Mouse (Mus musculus) myocyte (in vitro differentiated cells): ENCODE results near the gene Jazf1. TPM values are rescaled to one million over a fixed set of nuclear protein-coding genes. Genes with fewer than 3 reads are reported as not detected.

Experiments used
- H3K27me3 ChIP-seq: one replicate; pipeline ENCODE4 v1.6.1; 2011; ENCODE audit not compliant: control insufficient read depth, insufficient read depth, insufficient read length
- H3K36me3 ChIP-seq: one replicate; pipeline ENCODE4 v1.6.1; 2011; ENCODE audit not compliant: control insufficient read depth, insufficient read depth
- H3K4me2 ChIP-seq: one replicate; pipeline ENCODE4 v1.6.1; 2011; ENCODE audit warnings: low read depth, control low read depth
- H3K4me3 ChIP-seq: one replicate; pipeline ENCODE4 v1.5.1; 2011; ENCODE audit warnings: mild to moderate bottlenecking, control low read depth, moderate library complexity
- H3K79me2 ChIP-seq: one replicate; pipeline ENCODE4 v1.6.1; 2011; ENCODE audit not compliant: control insufficient read depth, insufficient read depth
- H3ac ChIP-seq: one replicate; pipeline ENCODE4 v1.6.1; 2011; ENCODE audit not compliant: control insufficient read depth, insufficient read length
- CEBPB ChIP-seq: IDR thresholded peaks from 2 replicates; pipeline ENCODE4 v1.6.1; 2011; ENCODE audit warnings: mild to moderate bottlenecking, moderate library complexity; ENCODE audit not compliant: poor library complexity, insufficient read depth, severe bottlenecking
- E2F4 ChIP-seq: IDR thresholded peaks from one replicate; pipeline ENCODE4 v1.6.1; 2011; ENCODE audit warnings: mild to moderate bottlenecking, control low read depth, moderate library complexity; ENCODE audit not compliant: insufficient read depth
- MAX ChIP-seq: IDR thresholded peaks from one replicate; pipeline ENCODE4 v1.6.1; 2011; ENCODE audit warnings: low read depth, mild to moderate bottlenecking, control low read depth
- MYOD1 ChIP-seq, 3 experiments: IDR thresholded peaks; one replicate each; pipeline ENCODE4 v1.6.1; 2011; ENCODE audit warnings: control low read depth in 2 of 3, low read depth in 2 of 3, mild to moderate bottlenecking in 2 of 3, moderate library complexity in 1 of 3; ENCODE audit not compliant: insufficient read length in 2 of 3, control insufficient read depth in 1 of 3
- MYOG ChIP-seq, 3 experiments: IDR thresholded peaks; one replicate each; pipeline ENCODE4 v1.6.1; 2011; ENCODE audit warnings: control low read depth in 2 of 3, low read depth in 2 of 3, mild to moderate bottlenecking in 2 of 3; ENCODE audit not compliant: insufficient read length in 2 of 3, control insufficient read depth in 1 of 3, insufficient read depth in 1 of 3
- POLR2A ChIP-seq: IDR thresholded peaks from one replicate; pipeline ENCODE4 v1.6.1; 2011; ENCODE audit warnings: low read depth, mild to moderate bottlenecking, control low read depth, moderate library complexity; ENCODE audit not compliant: insufficient read length
- POLR2AphosphoS2 ChIP-seq: IDR thresholded peaks from one replicate; pipeline ENCODE4 v1.6.1; 2011; ENCODE audit warnings: low read depth, control low read depth; ENCODE audit not compliant: insufficient read length
- REST ChIP-seq: IDR thresholded peaks from one replicate; pipeline ENCODE4 v1.6.1; 2011; ENCODE audit warnings: mild to moderate bottlenecking, control low read depth, moderate library complexity; ENCODE audit not compliant: insufficient read depth, insufficient read length
- SRF ChIP-seq: IDR thresholded peaks from one replicate; pipeline ENCODE4 v1.6.1; 2011; ENCODE audit warnings: low read depth; ENCODE audit not compliant: control insufficient read depth, insufficient read length
- TCF12 ChIP-seq: IDR thresholded peaks from one replicate; pipeline ENCODE4 v1.6.1; 2011; ENCODE audit warnings: mild to moderate bottlenecking, control low read depth; ENCODE audit not compliant: poor library complexity, insufficient read depth, severe bottlenecking
- TCF3 ChIP-seq: IDR thresholded peaks from one replicate; pipeline ENCODE4 v1.6.1; 2011; ENCODE audit warnings: low read depth, control low read depth; ENCODE audit not compliant: insufficient read length
- USF1 ChIP-seq: IDR thresholded peaks from one replicate; pipeline ENCODE4 v1.6.1; 2011; ENCODE audit warnings: low read depth, mild to moderate bottlenecking, control low read depth, moderate library complexity
- polyA plus RNA-seq: library from polyadenylated mRNA; unstranded; fragments of >200 nt; fragmentation: generic; extraction: Trizol; gene quantifications from one replicate; pipeline ENCODE4 v1.2.1, GENCODE M21; 2012; ENCODE audit warnings: missing spikeins

Gene Jazf1
- polyA plus RNA-seq, 1 experiment = 0.01 TPM

DNA sequence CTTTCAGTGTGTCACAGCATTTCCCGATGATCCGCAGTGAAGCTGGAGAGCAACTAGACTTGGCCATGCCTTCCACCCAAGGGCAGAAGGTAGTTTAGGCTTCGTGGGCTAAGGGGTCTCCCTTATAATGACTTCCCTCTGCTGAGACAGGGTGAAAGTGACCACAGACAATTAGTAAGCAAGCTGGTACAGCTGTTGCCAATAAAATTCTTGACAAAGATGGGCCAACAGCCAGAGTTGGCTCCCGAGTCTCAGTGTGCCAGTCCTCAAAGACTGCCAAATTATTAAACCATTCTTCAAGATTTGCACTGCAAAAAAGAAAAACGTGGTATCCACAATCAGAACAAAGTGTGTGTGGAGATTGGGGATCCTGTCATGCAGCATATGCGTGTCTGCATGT lies 220.2 kb downstream of the Jazf1 start:
- Histone ChIP-seq H3K4me3 (no peak overlapping the region), H3K79me2 (no peaks in the 10 kb centered on the region), H3ac (no peak overlapping the region), H3K27me3 (no peaks in the 10 kb centered on the region), H3K4me2 (no peak overlapping the region), H3K36me3 (no peaks in the 10 kb centered on the region)
- TF ChIP-seq MYOD1 (IDR thresholded peaks at IDR 0.05; ENCODE audit: control insufficient read depth in 1 of 3, insufficient read length in 2 of 3, low read depth in 2 of 3) (peak in 1 of 3 experiments; percentile 50), REST (no peak)

DNA sequence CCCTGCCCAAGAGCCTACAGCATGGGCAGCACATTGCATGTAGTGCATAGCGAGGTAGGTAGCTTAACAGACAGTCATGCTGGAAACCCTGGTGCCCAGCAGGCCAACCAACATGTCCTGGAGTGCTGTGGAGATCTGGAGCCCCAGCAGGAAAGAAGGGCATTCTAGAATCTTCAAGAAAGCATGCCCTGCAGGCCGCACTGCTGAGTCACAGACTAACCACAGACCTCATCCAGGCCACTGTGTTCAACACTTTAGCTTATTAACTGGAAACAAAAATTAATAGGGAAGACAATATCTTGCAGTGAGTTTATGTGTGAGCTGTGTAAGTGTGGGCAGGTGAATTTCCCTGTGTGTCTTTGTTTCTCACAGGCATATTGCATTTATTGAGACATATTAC lies 222.1 kb downstream of the Jazf1 start:
- H3ac ChIP-seq = no peak overlapping the region
- no peak overlapping the region for H3K4me3 ChIP-seq
- H3K4me2 ChIP-seq = no peak overlapping the region
- TF ChIP-seq CEBPB (no peak), POLR2A (no peak), MAX (no peak), POLR2AphosphoS2 (no peak), TCF12 (no peak), TCF3 (no peak), SRF (no peak), MYOD1 (IDR thresholded peaks at IDR 0.05; ENCODE audit: control insufficient read depth in 1 of 3, insufficient read length in 2 of 3, low read depth in 2 of 3) (no peak), E2F4 (no peak), REST (no peak)
- no peaks in the 10 kb centered on the region for H3K79me2 ChIP-seq
- H3K27me3 ChIP-seq = no peaks in the 10 kb centered on the region
- no peaks in the 10 kb centered on the region for H3K36me3 ChIP-seq

DNA sequence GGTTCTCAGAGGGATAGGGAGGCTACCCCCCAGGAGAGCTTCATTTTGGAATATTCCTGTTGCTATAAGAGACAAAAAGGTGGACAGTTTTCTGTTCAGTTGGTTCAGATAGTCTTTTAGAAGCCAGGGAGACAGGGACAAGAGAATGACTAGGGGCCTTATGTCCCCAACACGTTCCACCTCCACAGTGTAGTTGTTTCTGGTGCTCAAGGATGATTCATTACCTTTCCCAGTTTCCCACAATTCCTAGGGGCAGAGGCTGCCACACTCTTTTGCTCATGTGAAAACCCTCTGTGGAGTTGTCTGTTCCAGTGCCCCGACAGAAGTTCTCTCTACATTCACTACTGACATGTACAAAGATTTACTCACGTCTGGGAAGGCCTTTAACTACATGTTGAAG lies 223.7 kb downstream of the Jazf1 start:
- Histone ChIP-seq H3K4me2 (no peak overlapping the region), H3K36me3 (no peaks in the 10 kb centered on the region), H3K27me3 (no peaks in the 10 kb centered on the region), H3K4me3 (no peak overlapping the region), H3K79me2 (no peaks in the 10 kb centered on the region), H3ac (no peak overlapping the region)
- TF ChIP-seq TCF12 (no peak), POLR2A (no peak), TCF3 (no peak), MAX (no peak), USF1 (no peak), E2F4 (no peak), SRF (no peak), POLR2AphosphoS2 (no peak), MYOD1 (IDR thresholded peaks at IDR 0.05; ENCODE audit: control insufficient read depth in 1 of 3, insufficient read length in 2 of 3, low read depth in 2 of 3) (no peak), CEBPB (no peak), REST (no peak), MYOG (IDR thresholded peaks at IDR 0.05; ENCODE audit: control insufficient read depth in 1 of 3, insufficient read depth in 1 of 3, insufficient read length in 2 of 3, low read depth in 2 of 3) (no peak)

DNA sequence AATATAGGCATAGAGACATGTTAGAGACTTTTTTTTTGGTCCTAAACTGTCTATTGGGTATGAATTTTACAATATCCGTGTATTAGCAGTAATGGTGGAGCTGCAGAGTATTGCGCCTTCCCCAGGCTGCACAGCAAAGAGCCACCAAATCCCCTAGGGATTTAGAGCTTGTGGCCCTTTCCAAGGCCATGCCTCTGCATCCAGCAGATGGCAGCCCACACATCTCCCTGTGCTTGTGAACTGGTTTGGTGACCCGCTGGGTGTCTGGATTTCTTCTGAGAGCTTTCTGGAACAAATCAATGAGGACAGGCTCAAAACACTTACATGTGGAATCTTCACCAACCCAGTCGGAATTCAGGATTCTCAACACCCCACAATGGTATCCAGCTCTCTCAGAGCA lies 225.4 kb downstream of the Jazf1 start:
- H3K4me3 ChIP-seq = no peak overlapping the region
- no peak overlapping the region for H3K4me2 ChIP-seq
- H3ac ChIP-seq = no peak overlapping the region
- H3K36me3 ChIP-seq = no peaks in the 10 kb centered on the region
- no peak for TF ChIP-seq TCF3
- no peak for TF ChIP-seq MYOD1 (IDR thresholded peaks at IDR 0.05; ENCODE audit: control insufficient read depth in 1 of 3, insufficient read length in 2 of 3, low read depth in 2 of 3)
- no peak for TF ChIP-seq SRF
- no peak for TF ChIP-seq POLR2A
- TF ChIP-seq MAX = no peak
- no peak for TF ChIP-seq POLR2AphosphoS2
- TF ChIP-seq REST = no peak
- TF ChIP-seq MYOG (IDR thresholded peaks at IDR 0.05; ENCODE audit: control insufficient read depth in 1 of 3, insufficient read depth in 1 of 3, insufficient read length in 2 of 3, low read depth in 2 of 3) = no peak
- no peak for TF ChIP-seq CEBPB
- H3K27me3 ChIP-seq = no peaks in the 10 kb centered on the region
- H3K79me2 ChIP-seq = no peaks in the 10 kb centered on the region

DNA sequence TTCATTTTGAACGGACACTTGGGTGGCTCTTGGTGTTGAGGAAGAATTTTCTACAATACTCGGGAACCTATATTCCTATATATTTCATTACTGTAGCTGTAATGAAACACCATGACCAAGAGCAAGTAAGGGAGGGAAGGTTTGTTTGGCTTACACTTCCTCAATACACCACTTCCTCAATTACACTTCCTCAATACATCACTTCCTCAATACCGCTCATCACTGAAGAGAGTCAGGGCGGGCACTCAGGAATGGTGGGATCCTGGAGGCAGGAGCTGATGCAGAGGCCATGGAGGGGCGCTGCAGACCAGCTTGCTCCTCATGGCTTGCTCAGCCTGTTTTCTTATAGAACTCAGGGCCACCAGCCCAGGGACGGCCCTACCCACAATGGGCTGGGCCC lies 225.8 kb downstream of the Jazf1 start:
- Histone ChIP-seq H3ac (no peak overlapping the region), H3K79me2 (no peaks in the 10 kb centered on the region), H3K4me3 (no peak overlapping the region), H3K4me2 (no peak overlapping the region), H3K27me3 (no peaks in the 10 kb centered on the region), H3K36me3 (no peaks in the 10 kb centered on the region)
- TF ChIP-seq USF1 (no peak), POLR2AphosphoS2 (no peak), REST (no peak), MAX (no peak), TCF3 (no peak), POLR2A (no peak), MYOG (IDR thresholded peaks at IDR 0.05; ENCODE audit: control insufficient read depth in 1 of 3, insufficient read depth in 1 of 3, insufficient read length in 2 of 3, low read depth in 2 of 3) (no peak), MYOD1 (IDR thresholded peaks at IDR 0.05; ENCODE audit: control insufficient read depth in 1 of 3, insufficient read length in 2 of 3, low read depth in 2 of 3) (no peak), CEBPB (no peak), SRF (no peak), TCF12 (no peak), E2F4 (no peak)
